Mouse (Mus musculus) ES-E14 (cell line): ENCODE data around the gene Mc3r.

ENCODE experiments used
- HCFC1 ChIP-seq: IDR thresholded peaks from 2 replicates; pipeline ENCODE4 v1.6.1; 2012; ENCODE audit warnings: low read length, inconsistent platforms, borderline replicate concordance; ENCODE audit not compliant: insufficient read depth
- MAFK ChIP-seq: IDR thresholded peaks from 2 replicates; pipeline ENCODE4 v1.6.1; 2014; ENCODE audit warnings: mild to moderate bottlenecking, low read depth, low read length, inconsistent platforms; ENCODE audit not compliant: insufficient read depth
- ZC3H11A ChIP-seq: IDR thresholded peaks from 2 replicates; pipeline ENCODE4 v1.6.1; 2012; ENCODE audit warnings: low read depth, mild to moderate bottlenecking, inconsistent platforms, low read length, borderline replicate concordance
- ZNF384 ChIP-seq: IDR thresholded peaks from 2 replicates; pipeline ENCODE4 v1.6.1; 2012; ENCODE audit warnings: low read depth, low read length, inconsistent platforms

- TF ChIP-seq ZNF384 (no peak), ZC3H11A (no peak), MAFK (no peak), HCFC1 (no peak)
Measured at GRCm38 (mm10) chr2:172223451-172224200, 24.7 kb upstream of the Mc3r start.
